Mouse (Mus musculus): ENCODE data around the gene Taf1d. TPM values are rescaled to one million over a fixed set of nuclear protein-coding genes. Genes with fewer than 3 reads are reported as not detected.

Taf1d gene
- polyA plus RNA-seq, 1 experiment from 2014 or later: 55.7 TPM

GRCm38 (mm10) chr9:15357484-15358275 is 51.7 kb downstream of the Taf1d start, which contains the start of gene Cep295:
Cep295 (minus strand) TSS chr9:15357788.
- Histone ChIP-seq H3K9me3 (no peaks in the 10 kb centered on the region), H3K4me2 (replicated peaks) (peak within 1 kb of the TSS; percentile 81), H3K36me3 (0 out of 2 replicates have a peak, but pooled peaks cover 2% of the 10 kb centered on the region), H3K27me3 (peaks cover 12% of the 10 kb centered on the region; the same call in 1 of the 2 replicates), H3K27ac (peak within 1 kb of the TSS; percentile 86), H3K4me1 (replicated peaks) (peaks cover 18% of the 10 kb centered on the region), H3K4me3 (replicated peaks) (peak within 1 kb of the TSS; percentile 87), H3K9ac (replicated peaks) (peak within 1 kb of the TSS; percentile 89)
- 4% methylated on average over 60 of the region's 60 CpGs for WGBS
- ATAC-seq: peak; percentile 99

- H3K36me3 ChIP-seq: no peaks in the 10 kb centered on the region
- no peak overlapping the region for H3K9ac ChIP-seq (replicated peaks)
- H3K27ac ChIP-seq: no peak overlapping the region
- H3K4me2 ChIP-seq (replicated peaks): no peak overlapping the region
- peaks cover 12% of the 10 kb centered on the region; the same call in 1 of the 2 replicates for H3K27me3 ChIP-seq
- no peaks in the 10 kb centered on the region for H3K9me3 ChIP-seq
- no peaks in the 10 kb centered on the region for H3K4me1 ChIP-seq (replicated peaks)
- 76% methylated on average over 1 of the region's 1 CpGs for WGBS
- ATAC-seq: no peak
- H3K4me3 ChIP-seq (replicated peaks): no peak overlapping the region
Observed at GRCm38 (mm10) chr9:15364843-15365242, 58.8 kb downstream of the Taf1d start.

- WGBS: 90% methylated on average over 1 of the region's 1 CpGs
- Histone ChIP-seq H3K27ac (no peak overlapping the region), H3K4me1 (replicated peaks) (no peaks in the 10 kb centered on the region), H3K4me3 (replicated peaks) (no peak overlapping the region), H3K9me3 (no peaks in the 10 kb centered on the region), H3K4me2 (replicated peaks) (no peak overlapping the region), H3K9ac (replicated peaks) (no peak overlapping the region), H3K36me3 (no peaks in the 10 kb centered on the region), H3K27me3 (peaks cover 4% of the 10 kb centered on the region; the same call in 1 of the 2 replicates)
- ATAC-seq: peak; percentile 60; the same call in 1 of the 2 replicates
Observed at GRCm38 (mm10) chr9:15365856-15366255, 59.8 kb downstream of the Taf1d start.

GRCm38 (mm10) chr9:15366260-15366659 is 60.2 kb downstream of the Taf1d start:
- Histone ChIP-seq H3K27ac (no peak overlapping the region), H3K4me1 (replicated peaks) (no peaks in the 10 kb centered on the region), H3K36me3 (no peaks in the 10 kb centered on the region), H3K9ac (replicated peaks) (no peak overlapping the region), H3K27me3 (peaks cover 3% of the 10 kb centered on the region; the same call in 1 of the 2 replicates), H3K4me2 (replicated peaks) (no peak overlapping the region), H3K4me3 (replicated peaks) (no peak overlapping the region), H3K9me3 (no peaks in the 10 kb centered on the region)
- 67% methylated on average over 2 of the region's 2 CpGs for WGBS
- 0 out of 2 replicates have a peak, but pooled peaks have one; percentile 37 for ATAC-seq

Small RNA genes lying within 50 kb of the gene (microRNA-seq; reads per million reads assigned to microRNA genes)
- gene Gm49349 (not detected), gene mmu-mir-7650 (not detected)

Other genes starting within 250 kb of the Taf1d start
- gene Hephl1, start 194.1 kb upstream of the Taf1d start, polyA plus RNA-seq (2015; fragmentation: Nextera tagmentation; extraction: Ambion mirVana): not detected in 2 replicates
- 9.9 and 11.2 TPM in 2 replicates for gene Vstm5, start 67.2 kb upstream of the Taf1d start, polyA plus RNA-seq (2015; fragmentation: Nextera tagmentation; extraction: Ambion mirVana)
- 34.8 and 38.5 TPM in 2 replicates for gene Med17, start 26.3 kb upstream of the Taf1d start, polyA plus RNA-seq (2015; fragmentation: Nextera tagmentation; extraction: Ambion mirVana)
- 12.7 and 13.4 TPM in 2 replicates for gene 4931406C07Rik, start 234 bp downstream of the Taf1d start, polyA plus RNA-seq (2015; fragmentation: Nextera tagmentation; extraction: Ambion mirVana)
- gene Cep295, start 51.6 kb downstream of the Taf1d start, polyA plus RNA-seq (2015; fragmentation: Nextera tagmentation; extraction: Ambion mirVana): 17.3 and 18.5 TPM in 2 replicates
- 1.3 and 1.5 TPM in 2 replicates for gene Smco4, start 187.2 kb downstream of the Taf1d start, polyA plus RNA-seq (2015; fragmentation: Nextera tagmentation; extraction: Ambion mirVana)